Mouse (Mus musculus) midbrain, postnatal 0 days (tissue): ENCODE results near the gene Ets1. TPM values are rescaled to one million over a fixed set of nuclear protein-coding genes. Genes with fewer than 3 reads are reported as not detected.

Source experiments
- ATAC-seq: fragments of 200-750 bp; cut with Nextera tagmentation; 2 replicates; pipeline ENCODE4 v1.8.0; 2017; ENCODE audit warnings: moderate number of reproducible peaks, mild to moderate bottlenecking, moderate TSS enrichment, moderate library complexity; ENCODE audit not compliant: low FRiP score
- DNase-seq: peaks from one replicate; pipeline ENCODE4 v3.0.0-alpha.2; 2015; ENCODE audit warnings: low spot score
- H3K27ac ChIP-seq: fragments of 300-500 bp; sonication (generic); 2 replicates; pipeline ENCODE4 v1.5.1; 2014; ENCODE audit warnings: low read depth, mild to moderate bottlenecking, low read length, mixed read lengths
- H3K27me3 ChIP-seq: fragments of 300-500 bp; sonication (generic); 2 replicates; pipeline ENCODE4 v1.6.1; 2014; ENCODE audit warnings: low read length, control low read depth, mixed read lengths; ENCODE audit not compliant: insufficient read depth
- H3K36me3 ChIP-seq: fragments of 300-500 bp; sonication (generic); 2 replicates; pipeline ENCODE4 v1.6.1; 2014; ENCODE audit warnings: low read length, control low read depth, mixed read lengths; ENCODE audit not compliant: insufficient read depth
- H3K4me1 ChIP-seq: fragments of 300-500 bp; sonication (generic); 2 replicates; pipeline ENCODE4 v1.6.1; 2014; ENCODE audit warnings: mild to moderate bottlenecking, control low read depth, antibody characterized with exemption, low read length, mixed read lengths; ENCODE audit not compliant: insufficient read depth
- H3K4me2 ChIP-seq: fragments of 300-500 bp; sonication (generic); 2 replicates; pipeline ENCODE4 v1.6.1; 2014; ENCODE audit warnings: low read depth, mild to moderate bottlenecking, low read length, mixed read lengths; ENCODE audit not compliant: poor library complexity, severe bottlenecking
- H3K4me3 ChIP-seq: fragments of 300-500 bp; sonication (generic); 2 replicates; pipeline ENCODE4 v1.5.1; 2014; ENCODE audit warnings: low read depth, mild to moderate bottlenecking, low read length, moderate library complexity
- H3K9ac ChIP-seq: fragments of 300-500 bp; sonication (generic); replicated peaks from 2 replicates; pipeline ENCODE4 v1.6.1; 2014; ENCODE audit warnings: mild to moderate bottlenecking, low read length, moderate library complexity, mixed read lengths; ENCODE audit not compliant: poor library complexity, severe bottlenecking
- H3K9me3 ChIP-seq: fragments of 300-500 bp; sonication (generic); 2 replicates; pipeline ENCODE4 v1.6.1; 2016; ENCODE audit warnings: low read length, control low read depth
- CTCF ChIP-seq: IDR thresholded peaks from 2 replicates; pipeline ENCODE4 v1.5.1; 2016; ENCODE audit warnings: antibody characterized with exemption, mild to moderate bottlenecking
- WGBS: fragments of 180-500 bp; shearing (Covaris S2); extraction: QIAGEN DNeasy Blood & Tissue Kit; methylation state at CpG from one replicate; pipeline ENCODE4 v1.1.7; 2014; 5-methylcytosine and 5-hydroxymethylcytosine counted together
- polyA plus RNA-seq: library from polyadenylated mRNA; unstranded; fragments of >200 nt; fragmentation: Nextera tagmentation; extraction: Ambion mirVana; gene quantifications from 2 replicates; pipeline ENCODE4 v1.2.1, GENCODE M21; 2015
- total RNA-seq: library from RNA; depleted of rRNA; stranded (reverse); fragments of >200 nt; gene quantifications from 2 replicates; pipeline ENCODE4 v1.2.3, GENCODE M21; 2014

Gene Ets1
- total and polyA plus RNA-seq, 2 experiments from 2014 or later: 8.9 to 10.8 TPM

DNA sequence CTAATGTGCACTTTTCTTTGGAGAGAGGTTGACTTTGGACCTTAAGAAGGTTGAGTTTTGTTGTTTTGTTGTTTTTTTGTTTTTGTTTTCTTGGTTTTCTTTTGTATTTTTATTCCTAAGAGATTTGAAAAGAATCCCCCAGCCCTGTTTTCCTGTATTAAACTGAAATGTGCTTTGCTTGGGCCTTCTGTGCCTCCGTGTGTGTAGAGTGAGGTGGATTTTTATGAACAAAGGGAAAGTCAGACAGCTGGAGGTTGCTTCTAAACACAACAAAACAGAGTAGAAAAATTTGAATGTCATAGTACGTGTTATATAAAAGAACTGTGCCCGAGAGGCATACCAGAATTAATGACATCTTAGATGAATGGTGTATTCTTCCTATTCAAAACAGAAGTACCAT, 71.4 kb downstream of the Ets1 start:
- no peak for DNase-seq
- no peak overlapping the region for H3K4me3 ChIP-seq
- no peaks in the 10 kb centered on the region for H3K27me3 ChIP-seq
- no peak overlapping the region for H3K4me2 ChIP-seq
- TF ChIP-seq CTCF: no peak
- H3K4me1 ChIP-seq: no peaks in the 10 kb centered on the region
- WGBS: 45% methylated on average over 3 of the region's 3 CpGs
- H3K9me3 ChIP-seq: no peaks in the 10 kb centered on the region
- H3K9ac ChIP-seq: no peak overlapping the region
- H3K27ac ChIP-seq: no peak overlapping the region
- no peaks in the 10 kb centered on the region for H3K36me3 ChIP-seq
- no peak for ATAC-seq

DNA sequence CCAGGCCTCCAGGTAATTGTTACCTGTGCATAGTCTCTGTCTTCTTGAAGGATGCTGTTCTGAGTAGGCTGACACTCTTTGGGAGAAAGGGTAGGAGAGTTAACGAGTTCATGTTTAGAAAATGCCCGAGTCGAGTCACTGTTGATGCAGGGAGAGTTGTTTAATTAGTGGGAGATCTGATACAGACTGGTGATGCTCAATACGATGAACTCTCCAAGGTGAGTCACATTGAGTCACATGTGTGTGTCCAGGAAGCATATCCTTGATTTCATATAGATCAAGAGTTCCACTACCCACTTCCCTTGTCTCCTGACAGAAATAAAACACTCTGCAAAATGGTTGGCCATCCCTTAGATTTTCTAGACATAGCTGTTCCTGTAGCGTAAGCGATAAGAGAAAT, 72.5 kb downstream of the Ets1 start:
- H3K9me3 ChIP-seq: no peaks in the 10 kb centered on the region
- no peak overlapping the region for H3K27ac ChIP-seq
- DNase-seq (no peak), ATAC-seq (no peak)
- H3K9ac ChIP-seq: no peak overlapping the region
- no peak for TF ChIP-seq CTCF
- H3K36me3 ChIP-seq: no peaks in the 10 kb centered on the region
- WGBS: 82% methylated on average over 6 of the region's 6 CpGs
- no peaks in the 10 kb centered on the region for H3K4me1 ChIP-seq
- no peak overlapping the region for H3K4me2 ChIP-seq
- H3K4me3 ChIP-seq: no peak overlapping the region
- H3K27me3 ChIP-seq: no peaks in the 10 kb centered on the region

DNA sequence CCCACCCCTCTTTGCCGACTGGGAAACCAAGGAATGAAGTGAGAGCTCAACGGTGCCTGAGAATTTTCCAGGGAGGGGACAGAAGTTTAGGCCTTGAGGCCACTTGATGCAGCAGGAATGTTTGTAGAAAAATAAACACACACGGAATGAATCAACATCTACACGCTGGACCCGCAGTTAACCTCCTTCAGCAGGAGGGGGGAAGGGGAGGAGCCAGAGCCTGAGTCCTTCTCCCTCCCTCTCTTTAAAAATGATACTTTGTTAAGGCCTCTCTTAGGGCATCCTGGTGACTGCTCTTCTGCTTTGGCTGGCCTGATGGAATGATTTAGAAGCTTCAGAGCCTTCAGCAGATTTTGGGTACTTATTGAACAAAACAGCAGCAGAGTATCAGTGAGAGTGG, 73.3 kb downstream of the Ets1 start:
- H3K4me2 ChIP-seq: no peak overlapping the region
- no peak for TF ChIP-seq CTCF
- WGBS: 41% methylated on average over 5 of the region's 5 CpGs
- H3K4me1 ChIP-seq: no peaks in the 10 kb centered on the region
- no peaks in the 10 kb centered on the region for H3K9me3 ChIP-seq
- 0 out of 2 replicates have a peak, but pooled peaks cover under 1% of the 10 kb centered on the region for H3K27me3 ChIP-seq
- H3K4me3 ChIP-seq: no peak overlapping the region
- DNase-seq: no peak
- ATAC-seq: no peak
- no peak overlapping the region for H3K27ac ChIP-seq
- H3K9ac ChIP-seq: no peak overlapping the region
- H3K36me3 ChIP-seq: no peaks in the 10 kb centered on the region

DNA sequence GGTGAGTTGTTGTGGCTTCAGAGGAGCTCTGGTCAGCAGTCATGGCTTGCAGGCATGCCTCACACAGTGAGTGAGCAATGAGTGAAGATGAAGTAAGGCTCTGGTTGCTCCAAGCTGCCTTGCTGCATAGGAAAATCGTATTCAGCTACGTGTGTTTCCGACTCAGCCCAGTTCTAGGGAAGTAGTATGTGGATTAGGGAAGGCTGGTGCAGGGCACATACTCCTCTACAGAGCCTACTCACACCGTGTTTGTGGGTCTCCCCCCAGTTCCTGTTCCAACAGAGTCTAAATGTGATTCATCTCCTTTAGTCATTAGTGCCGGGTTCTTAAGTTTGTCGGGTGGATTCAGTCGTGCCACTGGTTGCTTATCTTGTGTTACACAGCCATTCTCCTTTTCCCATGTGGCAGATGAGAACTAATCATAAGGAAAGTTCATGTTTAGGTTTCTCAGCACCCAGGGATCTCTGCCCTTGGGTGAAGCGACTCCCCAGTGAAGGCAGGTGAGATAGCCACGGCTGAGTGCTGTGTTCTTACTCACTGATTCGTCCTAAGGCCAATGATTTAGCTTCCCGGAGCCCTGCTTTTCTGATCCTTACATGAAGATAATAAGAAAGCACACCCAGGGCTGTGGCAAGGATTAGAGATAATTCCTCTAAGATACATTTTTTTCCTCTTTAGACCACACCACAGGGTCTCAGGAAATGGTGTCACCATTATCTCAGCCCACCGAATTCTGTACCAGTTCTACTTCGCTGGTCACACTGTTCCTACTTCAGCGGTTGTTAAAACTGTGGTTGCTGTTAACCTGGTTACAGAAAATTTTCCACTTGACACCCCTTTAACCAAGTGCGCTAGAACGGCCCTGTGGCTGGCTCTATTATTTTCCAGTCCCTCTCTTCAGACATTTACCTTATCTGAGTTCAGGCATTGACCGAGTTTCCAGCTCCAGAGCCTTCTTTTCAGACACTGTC, 74.0 kb downstream of the Ets1 start:
- H3K4me1 ChIP-seq: no peaks in the 10 kb centered on the region
- no peak overlapping the region for H3K4me2 ChIP-seq
- no peak for TF ChIP-seq CTCF
- no peak for ATAC-seq
- no peak overlapping the region for H3K27ac ChIP-seq
- H3K9ac ChIP-seq: no peak overlapping the region
- 76% methylated on average over 17 of the region's 17 CpGs for WGBS
- DNase-seq: no peak
- no peaks in the 10 kb centered on the region for H3K36me3 ChIP-seq
- H3K27me3 ChIP-seq: peaks cover 3% of the 10 kb centered on the region; the same call in 1 of the 2 replicates
- H3K4me3 ChIP-seq: no peak overlapping the region
- no peaks in the 10 kb centered on the region for H3K9me3 ChIP-seq

DNA sequence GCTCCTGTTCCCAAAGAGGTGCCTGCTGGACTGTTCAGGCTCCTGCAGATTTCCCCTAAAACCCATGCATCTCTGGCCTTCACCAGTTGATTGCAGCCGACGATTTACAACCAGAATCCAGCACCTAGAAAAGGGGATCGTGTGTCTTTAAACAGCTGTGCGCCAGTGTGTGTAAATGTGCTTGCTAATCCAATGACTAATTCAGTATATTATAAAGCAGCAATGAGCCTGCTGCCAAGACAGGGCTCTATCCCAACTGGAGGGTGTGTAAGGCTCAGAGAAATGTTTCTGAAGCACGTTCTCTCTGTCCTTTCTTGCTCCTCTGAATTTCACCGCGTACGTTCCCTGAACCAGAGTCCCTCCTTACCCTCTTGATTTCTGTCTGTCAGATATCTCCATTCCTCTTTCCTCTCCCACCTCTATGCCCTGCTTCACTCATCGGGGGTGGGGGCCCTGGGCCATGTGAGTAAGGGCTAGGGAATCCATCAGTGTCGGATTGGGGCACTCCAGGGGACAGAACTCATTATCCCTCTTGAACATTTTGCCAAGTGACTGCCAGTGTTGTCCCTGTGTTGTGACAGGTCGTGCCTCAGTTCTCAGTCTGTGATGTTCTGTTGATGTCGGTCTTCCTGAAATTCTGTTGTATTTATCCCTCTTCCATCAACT, 75.1 kb downstream of the Ets1 start:
- Histone ChIP-seq H3K4me3 (no peak overlapping the region), H3K4me1 (peaks cover 5% of the 10 kb centered on the region; the same call in 1 of the 2 replicates), H3K27me3 (peaks cover 3% of the 10 kb centered on the region; the same call in 1 of the 2 replicates), H3K27ac (no peak overlapping the region), H3K4me2 (no peak overlapping the region), H3K9me3 (no peaks in the 10 kb centered on the region), H3K9ac (no peak overlapping the region), H3K36me3 (no peaks in the 10 kb centered on the region)
- DNase-seq: no peak
- no peak for TF ChIP-seq CTCF
- WGBS: 87% methylated on average over 12 of the region's 12 CpGs
- no peak for ATAC-seq

DNA sequence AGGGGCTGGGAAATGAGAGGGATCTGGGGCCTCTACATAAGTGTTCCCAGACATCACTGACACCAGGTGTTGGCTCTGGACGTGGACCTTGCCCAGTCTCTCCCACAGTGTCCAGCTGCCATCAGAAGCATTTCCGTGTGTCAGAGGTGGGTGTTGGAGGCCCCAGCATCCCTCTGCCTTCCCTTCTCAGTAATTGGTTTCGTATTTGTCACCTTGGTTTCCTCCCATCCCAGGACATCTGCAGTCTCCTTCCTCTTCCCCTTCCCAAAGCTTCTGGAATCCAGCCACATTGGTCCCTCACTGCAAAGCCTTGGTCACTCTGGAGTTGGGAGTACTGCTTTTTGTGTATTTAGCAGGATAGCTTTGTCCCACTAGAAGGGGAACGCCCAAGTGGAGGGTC, 75.7 kb downstream of the Ets1 start:
- 83% methylated on average over 4 of the region's 4 CpGs for WGBS
- H3K9ac ChIP-seq: no peak overlapping the region
- no peaks in the 10 kb centered on the region for H3K36me3 ChIP-seq
- no peak for TF ChIP-seq CTCF
- H3K9me3 ChIP-seq: no peaks in the 10 kb centered on the region
- H3K4me1 ChIP-seq: peaks cover 5% of the 10 kb centered on the region; the same call in 1 of the 2 replicates
- H3K4me2 ChIP-seq: no peak overlapping the region
- H3K27me3 ChIP-seq: peaks cover 3% of the 10 kb centered on the region; the same call in 1 of the 2 replicates
- DNase-seq (no peak), ATAC-seq (no peak)
- no peak overlapping the region for H3K27ac ChIP-seq
- H3K4me3 ChIP-seq: no peak overlapping the region
